Mouse (Mus musculus): ENCODE measurements around the gene Casc3.

Gene Casc3

DNA sequence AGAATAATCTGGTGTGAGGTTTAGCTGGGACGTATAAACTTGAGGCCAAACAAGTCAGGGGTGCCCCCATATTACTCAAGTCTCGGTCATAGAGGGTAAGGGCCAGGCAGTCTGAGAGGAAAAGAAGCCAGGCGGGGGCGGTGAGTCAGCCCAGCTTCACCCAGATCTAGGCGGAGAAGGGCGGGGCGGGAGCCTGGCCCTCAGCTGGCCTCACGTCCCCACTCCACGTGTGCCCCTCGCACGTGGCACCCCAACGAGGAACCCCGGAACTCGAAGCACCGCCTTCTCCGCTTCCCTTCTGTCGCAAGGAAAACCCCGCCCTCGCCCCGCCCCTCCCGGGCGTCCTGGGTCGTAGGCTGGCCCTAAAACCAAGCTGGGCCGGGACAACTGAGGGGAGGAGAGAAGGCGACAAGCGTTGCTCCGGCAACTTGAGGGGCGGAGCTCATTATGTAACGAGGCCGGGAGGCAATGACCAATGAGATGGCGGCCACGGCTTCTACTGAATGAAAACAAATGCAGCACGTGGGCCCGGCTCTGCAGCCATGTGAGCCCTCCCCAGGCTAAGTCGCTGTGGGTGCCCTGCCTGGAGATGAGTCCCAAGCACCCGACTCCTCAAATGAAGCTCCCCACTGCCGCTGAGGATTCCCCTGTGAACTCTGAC is 30.9 kb upstream of the Casc3 start:
- DNase-seq (ENCODE audit: low read depth, low spot score) = peak; percentile 98

DNA sequence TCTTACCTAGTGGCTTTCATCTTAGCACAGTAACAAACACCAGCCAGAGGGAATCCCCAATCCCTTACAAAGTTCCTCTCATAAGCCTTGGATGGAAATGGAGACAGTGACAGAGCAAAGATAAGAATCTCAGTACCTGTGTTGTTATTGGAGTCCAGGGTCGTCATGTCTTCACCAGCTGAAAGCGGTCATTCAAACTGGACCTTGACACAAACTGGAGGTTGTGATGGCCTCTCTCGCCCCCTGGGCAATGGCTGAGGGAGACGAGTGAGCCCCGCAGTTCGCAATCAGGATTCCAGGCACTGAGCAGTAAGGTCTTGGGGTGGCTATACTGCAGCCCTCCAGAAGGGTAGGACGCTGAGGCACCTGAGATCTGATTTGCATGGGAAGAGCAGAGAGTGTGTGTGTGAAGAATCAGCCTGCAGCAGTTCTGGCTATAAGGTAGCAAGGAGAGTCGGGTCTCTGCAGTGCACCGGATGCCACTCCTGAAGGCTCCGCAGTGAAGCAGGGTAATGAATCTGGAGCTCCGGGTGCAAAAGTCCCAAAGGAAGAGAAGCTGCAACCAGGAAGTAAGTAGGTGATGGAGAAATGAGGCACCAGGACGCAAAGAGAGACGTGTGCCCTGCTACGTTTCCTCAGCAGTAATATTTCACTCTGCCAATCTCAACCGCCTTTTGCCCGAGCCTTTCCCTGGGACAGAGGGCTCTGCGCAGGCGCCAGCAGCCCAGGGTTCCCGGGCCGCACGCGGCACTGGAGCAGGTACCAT is 29.9 kb upstream of the Casc3 start, which contains the start of gene Nr1d1:
Gene Nr1d1 (minus strand): TSS at position 752 of the 766 bp plus-strand sequence.
- DNase-seq (ENCODE audit: low read depth, low spot score) = no peak

DNA sequence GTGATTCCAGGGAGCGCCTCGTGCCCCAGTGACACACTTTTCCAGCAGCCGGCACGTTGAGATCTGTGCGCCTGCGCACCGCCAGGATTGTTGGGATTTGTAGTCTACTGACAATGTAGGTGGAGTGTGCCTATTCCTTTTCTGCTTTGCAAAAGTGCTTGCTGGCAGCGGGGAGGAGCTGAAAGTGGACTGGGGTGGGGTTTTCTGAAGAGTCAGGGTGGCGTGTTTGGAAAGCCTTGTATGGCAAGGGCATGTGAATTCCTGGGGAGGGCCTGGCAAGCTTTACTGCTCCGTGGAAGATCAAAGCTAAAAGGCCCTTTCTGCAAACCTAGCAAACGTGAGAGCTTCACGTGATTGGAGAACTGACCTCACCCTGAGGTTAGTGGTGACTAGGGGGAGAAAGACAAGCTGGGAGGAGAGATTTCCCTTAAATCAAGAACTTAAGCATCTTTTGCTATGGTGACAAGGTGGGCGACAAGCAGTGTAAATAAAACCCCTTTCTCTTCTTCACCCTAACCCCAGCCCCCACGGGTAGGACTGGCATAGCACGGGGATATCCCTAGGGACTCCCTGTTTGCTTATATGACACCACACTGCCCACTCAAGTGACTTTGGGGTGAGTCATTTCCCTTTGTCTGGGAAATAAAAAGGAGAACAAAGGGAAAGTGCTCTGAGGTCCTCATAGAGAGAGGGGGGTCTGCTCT is 29.2 kb upstream of the Casc3 start:
- DNase-seq (ENCODE audit: low read depth, low spot score) = peak; percentile 86

DNA sequence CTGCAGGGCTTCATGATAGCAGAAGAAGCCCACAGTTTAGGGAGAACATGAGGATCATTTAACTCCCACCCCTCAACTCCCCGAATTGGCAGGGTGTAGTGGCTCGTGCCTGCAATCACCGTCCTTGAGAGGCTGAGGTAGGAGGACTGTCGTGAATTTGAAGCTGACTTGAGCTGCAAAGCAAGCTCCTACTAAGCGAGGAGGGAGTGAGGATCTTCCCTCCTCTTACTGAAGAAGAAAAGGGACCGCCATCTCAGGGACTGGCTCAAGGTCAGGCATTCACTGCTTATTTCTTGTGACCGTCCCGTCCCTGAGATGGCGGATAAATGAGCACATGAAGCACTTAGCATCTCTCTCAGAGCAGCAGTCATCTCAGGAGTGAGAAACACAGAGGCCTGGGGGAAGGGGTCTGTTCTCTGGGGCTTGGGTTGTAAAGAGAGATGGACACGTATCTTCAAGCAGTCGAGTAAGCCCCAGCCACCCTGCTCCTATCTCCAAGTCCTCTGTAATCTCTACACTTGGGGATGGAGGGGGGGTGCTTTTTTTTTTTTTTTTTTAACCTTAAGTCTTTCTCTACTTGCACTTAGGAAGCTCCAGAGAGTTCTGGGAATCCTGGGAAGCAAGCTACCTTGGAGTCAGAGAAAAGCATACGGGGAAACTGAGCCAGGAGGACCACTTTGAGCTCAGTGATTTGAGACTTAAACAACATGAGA is 28.5 kb upstream of the Casc3 start:
- no peak for DNase-seq (ENCODE audit: low read depth, low spot score)

DNA sequence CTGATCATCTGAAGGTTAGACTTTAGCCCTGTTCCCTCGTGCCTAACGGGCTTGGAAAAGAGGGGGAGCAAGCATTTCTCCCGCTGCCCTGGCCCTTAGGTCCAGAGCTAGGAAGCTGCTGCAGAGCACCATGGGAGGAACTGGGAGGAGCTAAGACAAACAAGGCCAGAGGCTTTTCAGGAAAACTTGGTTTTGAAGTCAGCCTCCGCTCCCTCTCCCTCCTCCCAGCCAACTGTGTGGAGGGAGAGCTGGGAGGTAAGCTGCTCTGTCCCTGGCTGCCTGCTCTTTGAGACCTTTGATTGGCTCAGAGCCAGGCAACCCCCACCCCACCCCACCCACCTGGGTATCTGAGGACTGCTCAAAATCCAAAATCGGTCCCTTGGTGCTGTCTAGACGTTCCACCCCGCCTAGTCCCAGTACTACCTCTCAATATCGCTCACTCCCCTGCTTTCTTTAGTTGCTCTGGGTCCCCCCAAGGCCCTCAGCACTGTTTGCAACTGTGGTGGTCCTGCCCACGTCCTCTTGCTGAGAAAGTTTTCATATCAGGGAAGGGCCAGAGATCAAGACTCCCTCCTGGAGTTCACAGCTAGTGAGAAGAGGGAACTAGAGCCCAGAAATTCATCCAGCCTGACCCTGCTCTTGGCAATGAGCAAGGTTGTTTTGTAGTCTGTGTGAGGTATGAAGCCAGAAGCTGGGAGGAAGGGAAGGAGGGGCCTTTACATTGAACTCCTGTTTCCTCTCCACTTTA is 27.7 kb upstream of the Casc3 start:
- DNase-seq (ENCODE audit: low read depth, low spot score) = no peak

DNA sequence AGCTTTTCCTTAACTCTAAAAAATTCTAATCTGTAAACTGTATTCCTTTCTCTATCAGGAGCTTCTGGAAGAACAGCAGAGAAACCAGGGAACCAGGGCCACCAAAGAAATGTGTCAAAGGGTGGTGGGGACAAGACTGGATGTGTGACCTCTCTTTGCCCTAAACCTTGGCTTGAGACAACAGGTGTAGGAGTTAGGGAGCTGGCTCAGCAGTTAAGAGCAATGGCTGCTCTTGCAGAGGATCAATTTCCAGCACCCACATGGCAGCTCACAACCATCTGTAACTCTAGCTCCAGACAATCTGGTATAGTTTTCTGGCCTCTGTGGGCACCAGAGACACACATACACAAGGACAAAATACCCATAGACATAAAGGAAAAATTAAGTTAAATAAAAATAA is 26.8 kb upstream of the Casc3 start:
- no peak for DNase-seq (ENCODE audit: low read depth, low spot score)

DNA sequence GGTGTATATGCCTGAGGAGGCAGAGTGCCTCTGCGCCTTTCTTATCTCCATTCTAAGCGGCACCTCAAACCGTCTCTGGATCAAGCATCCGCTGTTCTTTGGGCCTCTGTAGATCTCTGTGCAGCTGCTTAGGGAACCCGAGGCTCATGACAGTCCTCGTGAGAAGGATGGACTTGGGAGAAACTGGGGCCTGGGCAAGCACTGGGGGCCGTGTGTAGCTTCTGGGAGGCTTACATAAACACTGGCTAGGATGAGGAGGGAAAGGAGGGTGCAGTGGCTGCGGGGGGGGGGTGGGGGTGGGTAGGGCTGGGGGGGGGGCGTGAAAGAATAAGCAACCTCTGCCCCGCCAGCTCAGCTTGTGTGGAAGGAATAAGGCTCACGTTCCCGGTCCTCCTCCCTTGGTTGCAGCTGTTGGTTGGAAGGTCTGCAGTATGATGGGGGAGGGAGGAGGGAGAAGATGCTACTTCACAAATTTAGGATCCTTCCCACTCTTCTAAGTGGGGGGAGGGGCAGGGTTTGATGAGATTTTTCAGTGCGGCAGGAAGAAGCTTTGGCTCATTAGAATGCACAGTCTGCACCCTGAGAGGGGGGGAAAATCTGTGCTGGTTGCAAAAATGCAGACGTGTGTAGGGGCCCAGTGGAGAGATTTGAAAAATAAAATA is 22.7 kb upstream of the Casc3 start:
- no peak for DNase-seq (ENCODE audit: low read depth, low spot score)

DNA sequence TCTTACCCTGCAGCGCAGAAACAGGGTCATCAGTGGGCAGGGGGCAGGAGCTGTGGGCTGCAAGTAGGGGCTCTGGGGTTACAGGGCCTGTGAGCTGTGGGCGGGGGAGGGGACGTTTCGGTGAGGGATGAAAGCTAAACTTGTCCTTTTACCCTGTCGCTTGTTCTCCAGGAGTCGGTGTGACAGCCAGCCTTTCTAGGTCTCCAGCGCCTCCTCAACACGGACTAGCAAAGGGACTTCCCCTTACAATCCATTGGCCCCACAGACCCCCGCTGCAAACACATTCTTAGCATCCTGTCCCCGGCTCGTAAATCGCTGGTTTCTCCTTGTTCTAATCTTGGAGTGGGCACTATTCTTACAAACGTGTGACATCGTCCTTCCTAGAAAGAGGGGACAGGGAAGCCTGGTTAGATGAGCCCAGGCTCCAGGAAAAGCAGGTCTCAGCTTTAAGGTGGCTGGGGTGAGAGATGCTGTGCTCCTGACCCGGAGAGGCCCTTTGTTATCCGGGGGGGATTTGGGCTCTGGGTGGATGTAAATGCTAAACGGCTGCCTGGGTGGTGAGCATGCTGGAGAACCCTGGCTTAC is 22.0 kb upstream of the Casc3 start:
- DNase-seq (ENCODE audit: low read depth, low spot score) = no peak

DNA sequence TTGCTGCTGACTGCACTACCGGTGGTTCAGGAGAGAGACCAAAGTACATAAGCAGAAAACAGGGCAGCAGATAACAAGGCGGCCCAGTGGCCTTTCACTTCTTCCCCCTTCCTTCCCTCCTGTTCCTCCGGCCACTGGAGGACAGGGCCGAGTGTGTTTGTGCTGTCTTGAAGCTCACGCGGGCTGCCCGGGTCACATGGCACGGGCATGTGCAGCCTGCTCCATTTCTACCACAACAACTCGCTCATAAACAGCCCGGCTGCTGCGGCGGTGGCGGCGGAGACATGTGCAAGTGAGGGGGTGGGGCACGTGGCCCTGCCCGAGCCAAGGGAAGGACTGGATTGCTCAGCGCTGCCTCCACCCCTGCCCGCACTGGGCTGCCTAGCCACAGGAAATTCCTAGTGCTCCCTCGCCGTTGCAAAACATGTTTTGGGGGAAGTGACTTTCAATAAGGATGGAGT is 21.4 kb upstream of the Casc3 start:
- peak; percentile 29 for DNase-seq (ENCODE audit: low read depth, low spot score)

DNA sequence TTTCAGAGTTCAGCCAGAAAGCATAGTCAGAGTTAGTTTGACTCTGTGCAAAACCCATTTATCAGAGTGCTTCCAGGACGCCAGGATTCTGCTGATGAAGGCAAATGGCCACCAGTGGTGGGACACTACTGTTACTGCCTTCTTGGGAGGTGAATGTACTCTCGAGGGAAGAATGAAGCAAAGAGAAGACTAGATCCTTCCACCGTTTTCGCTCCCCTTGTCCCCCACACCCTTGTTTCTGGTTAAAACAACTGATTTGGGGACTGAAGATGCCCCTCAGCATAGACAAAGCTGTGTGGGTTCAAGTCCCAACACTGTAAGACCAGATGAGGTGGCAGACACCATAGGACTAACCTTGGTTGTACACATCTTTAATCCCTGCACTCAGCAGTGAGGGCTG is 20.6 kb upstream of the Casc3 start:
- no peak for DNase-seq (ENCODE audit: low read depth, low spot score)

DNA sequence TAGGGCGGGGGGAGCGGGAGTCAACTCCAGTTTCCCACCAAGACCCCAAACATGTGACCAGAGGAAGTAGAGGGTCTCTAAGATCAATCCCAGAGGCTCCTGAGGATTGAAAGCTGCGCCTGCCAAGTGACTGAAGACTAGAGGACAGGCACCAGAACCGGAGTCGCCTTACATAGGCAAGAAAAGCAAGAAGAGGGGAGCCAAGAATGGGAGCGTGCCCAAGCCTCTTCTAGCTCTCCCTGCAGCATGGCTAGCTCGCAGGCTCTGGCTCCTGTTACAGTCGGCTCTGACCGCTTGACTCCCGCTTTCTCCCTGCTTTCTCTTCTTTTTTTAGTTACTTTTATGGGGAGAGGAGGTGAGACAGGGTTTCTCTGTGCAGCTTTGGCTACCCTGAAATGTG is 19.5 kb upstream of the Casc3 start:
- no peak for DNase-seq (ENCODE audit: low read depth, low spot score)

DNA sequence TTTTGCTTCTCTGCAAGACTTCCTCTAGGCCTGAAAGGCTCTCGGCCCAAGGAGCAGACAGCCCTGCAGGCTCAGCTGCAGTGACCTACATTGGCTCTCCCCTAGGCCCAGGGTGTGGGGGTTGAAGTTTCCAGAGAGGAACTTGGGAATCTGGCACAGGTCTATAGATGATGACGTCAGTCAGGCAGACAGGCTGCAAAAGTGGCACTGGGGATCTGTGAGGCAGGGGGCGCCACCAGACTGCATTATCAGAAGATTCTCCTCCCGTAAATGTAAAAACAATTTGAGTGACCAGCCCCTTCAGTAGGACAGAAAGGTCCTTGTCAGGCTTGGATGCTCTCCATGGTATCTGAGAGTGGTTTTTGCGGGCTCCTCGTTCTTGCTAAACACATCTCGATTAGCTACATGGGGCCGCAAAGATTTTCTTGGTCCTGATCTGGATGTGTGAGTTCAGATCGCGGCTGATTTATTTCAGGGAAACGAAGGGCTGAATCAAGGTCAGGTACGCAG is 18.9 kb upstream of the Casc3 start:
- peak; percentile 34 for DNase-seq (ENCODE audit: low read depth, low spot score)

DNA sequence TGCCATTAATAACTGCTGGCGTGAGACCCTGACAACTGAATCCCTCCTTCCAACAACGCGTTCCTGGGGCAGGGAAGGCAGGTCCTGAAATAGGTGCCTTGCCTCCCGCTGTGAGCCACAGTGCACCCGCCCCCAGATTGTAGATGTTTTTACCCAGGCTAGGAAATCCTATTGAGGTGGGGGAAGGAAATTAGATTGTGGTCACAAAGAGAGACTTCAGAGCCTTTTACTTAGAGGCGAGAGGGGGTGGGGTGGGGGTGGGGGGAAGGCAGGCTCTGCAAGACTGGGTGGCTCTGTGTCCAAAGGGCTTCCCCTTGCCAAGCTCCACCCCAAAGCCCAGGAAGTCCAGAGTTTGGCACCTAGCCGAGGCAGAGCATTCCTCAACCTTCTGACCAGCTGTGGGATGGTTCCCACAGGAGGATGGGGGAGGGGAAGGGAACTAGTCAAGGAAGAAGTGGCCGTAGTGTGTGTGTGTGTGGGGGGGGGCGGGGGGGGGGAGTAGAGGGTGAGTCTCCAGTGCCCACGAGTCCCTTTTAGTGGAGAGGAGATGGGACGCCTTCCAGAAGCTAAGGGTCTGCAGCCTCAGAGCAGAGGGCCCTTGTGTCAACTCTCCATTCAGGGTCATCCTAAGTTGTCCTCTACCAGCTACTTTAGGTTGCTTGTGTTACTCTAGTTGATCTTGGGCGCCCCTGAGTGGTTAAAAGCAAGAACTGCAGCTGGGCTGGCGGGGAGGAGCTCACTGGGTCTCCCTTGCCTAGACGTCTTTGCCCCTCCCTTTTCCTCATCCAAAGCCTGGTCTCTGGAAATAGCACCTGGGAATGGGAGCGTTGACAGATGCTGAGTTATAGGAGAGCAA is 18.1 kb upstream of the Casc3 start:
- peak; percentile 89 for DNase-seq (ENCODE audit: low read depth, low spot score)

DNA sequence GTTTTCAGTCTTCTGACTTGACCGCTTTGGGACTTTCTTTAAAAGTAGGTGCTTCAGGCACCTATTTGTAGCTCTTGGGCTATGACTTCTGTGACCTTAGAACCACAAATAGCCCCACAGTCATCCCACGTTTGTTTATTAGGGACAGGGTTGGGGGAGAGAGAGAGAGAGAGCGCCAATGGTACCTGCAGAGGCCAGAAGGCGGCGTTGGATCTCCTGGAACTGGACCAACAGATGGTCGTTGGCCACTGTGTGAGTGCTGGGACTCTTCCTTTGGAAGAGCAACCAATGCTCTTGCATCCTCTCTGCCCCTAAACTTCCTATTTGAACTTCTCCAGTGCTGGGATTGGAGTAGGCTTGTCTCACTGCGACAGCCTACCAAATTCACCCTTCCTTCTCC is 17.5 kb upstream of the Casc3 start:
- no peak for DNase-seq (ENCODE audit: low read depth, low spot score)

DNA sequence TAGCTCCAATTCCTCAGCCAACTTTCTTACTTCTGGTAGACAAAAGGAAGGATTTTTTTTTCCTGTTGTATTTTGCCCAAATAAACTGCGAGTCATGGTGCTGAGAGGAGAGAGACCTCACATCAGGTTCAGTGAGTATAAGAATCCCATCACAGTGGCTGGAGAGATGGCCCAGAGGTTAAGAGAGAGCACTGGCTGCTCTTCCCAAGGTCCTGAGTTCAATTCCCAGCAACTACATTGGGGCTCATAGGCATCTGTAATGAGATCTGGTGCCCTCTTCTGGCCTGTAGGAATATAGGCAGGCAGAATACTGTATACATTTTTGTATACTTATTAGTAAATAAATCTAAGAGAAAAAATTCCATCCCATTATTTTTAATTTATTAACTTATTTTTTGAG is 17.0 kb upstream of the Casc3 start:
- DNase-seq (ENCODE audit: low read depth, low spot score) = peak; percentile 49

DNA sequence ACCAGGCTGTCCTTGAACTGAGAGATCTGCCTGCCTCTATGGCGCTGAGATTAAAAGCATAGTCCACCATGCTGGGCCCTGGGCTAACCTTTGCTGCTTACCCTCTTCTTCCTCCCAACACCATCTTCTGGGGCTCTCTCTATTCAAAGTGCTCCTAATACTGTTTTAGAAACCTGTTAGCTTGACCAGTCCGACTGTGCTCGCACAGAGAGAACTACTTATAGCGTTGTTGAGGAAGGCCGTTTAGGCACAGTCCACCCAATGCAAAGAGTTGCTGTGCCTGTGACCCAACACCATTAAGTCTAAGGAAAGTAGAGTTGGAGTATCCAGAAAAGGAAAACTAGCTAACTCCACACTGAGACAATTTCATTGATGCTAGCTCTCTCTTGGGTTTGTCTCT is 16.6 kb upstream of the Casc3 start:
- no peak for DNase-seq (ENCODE audit: low read depth, low spot score)

DNA sequence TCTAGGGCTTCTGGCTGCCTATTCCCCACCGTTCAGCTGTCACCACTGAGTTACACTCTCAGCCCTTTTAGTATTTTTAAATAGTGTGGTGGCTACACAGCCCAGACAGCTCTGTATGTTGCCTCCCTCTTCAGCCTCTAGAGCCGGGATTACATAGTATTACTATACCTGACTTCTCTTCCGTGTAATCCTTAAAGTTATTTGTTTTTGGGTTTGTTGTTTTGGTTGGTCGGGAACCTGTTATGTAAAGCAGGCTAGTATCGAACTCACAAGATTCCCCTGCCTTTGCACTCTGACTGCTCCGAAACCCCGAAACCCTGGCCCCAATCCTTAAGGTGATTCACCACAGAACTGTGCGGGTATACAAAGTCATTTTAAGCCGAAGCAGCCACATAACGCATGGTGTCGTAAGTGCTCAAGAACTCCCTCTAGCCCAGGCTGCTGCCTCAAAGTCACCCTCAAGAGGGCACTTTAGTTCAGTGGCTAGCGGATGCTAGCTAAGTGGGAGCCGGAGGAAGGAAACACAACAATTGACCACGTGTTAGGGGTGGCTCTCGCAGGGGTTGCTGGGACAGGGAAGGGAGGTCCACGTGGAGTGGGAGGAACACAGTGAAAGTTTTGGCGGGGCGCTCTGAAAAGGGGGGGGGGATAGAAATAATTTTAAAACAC is 16.0 kb upstream of the Casc3 start:
- peak; percentile 95 for DNase-seq (ENCODE audit: low read depth, low spot score)

DNA sequence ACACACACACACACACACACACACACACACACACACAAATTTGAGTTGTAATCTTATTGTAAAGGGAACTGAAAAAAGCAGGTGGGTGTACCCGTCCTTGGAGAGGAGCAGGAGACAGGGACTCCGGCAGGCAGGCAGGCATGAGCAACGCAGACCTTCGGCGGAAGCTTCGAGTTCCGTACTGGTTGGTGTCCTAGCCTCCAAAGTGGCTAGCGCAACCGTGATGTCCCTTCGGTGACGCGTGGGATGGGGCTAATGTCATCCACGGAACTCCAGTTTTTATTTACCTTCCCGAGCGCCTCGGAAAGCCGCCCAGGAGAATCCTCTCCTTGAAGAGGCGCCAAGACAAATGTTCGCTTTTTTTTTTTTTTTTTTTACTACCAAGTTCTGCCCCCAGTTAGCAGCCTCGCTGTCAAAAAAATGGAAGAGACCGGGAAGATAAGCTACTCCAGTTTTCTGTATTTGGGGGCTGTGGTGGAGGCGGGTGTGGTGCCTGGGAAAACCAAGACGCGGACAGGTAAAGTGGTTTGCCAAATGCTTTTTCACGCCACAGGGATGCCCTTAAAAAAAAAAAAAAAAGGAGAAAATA is 15.4 kb upstream of the Casc3 start:
- DNase-seq (ENCODE audit: low read depth, low spot score) = no peak
